Mouse (Mus musculus) spleen, adult 2 months (tissue): ENCODE measurements around the gene Gclm. TPM values are rescaled to one million over a fixed set of nuclear protein-coding genes. Genes with fewer than 3 reads are reported as not detected.
"Not testable (repeated sequence)": the region's sequence is repeated elsewhere in the genome, so short reads cannot be mapped to it uniquely, and the experiment has no call there.

Experiments used
- DNase-seq, 2 experiments: peaks; one replicate each; pipeline versions ENCODE4 v3.0.0 to v3.0.0-alpha.2; 2012 to 2021; ENCODE audit warnings: low spot score in 2 of 2, low read depth in 1 of 2
- H3K27ac ChIP-seq: fragments of 200-500 bp; 2 replicates; pipeline ENCODE4 v1.5.1; 2012; ENCODE audit warnings: low read length, inconsistent platforms; ENCODE audit not compliant: insufficient read depth
- H3K27me3 ChIP-seq: fragments of 200-500 bp; 2 replicates; pipeline ENCODE4 v1.6.1; 2012; ENCODE audit warnings: mild to moderate bottlenecking, moderate library complexity, low read length, inconsistent platforms; ENCODE audit not compliant: control insufficient read depth, insufficient read depth
- H3K36me3 ChIP-seq: fragments of 200-500 bp; 2 replicates; pipeline ENCODE4 v1.6.1; 2012; ENCODE audit warnings: mild to moderate bottlenecking, low read length, inconsistent platforms; ENCODE audit not compliant: control insufficient read depth, insufficient read depth
- H3K4me1 ChIP-seq: fragments of 200-500 bp; 2 replicates; pipeline ENCODE4 v1.6.1; 2011; ENCODE audit warnings: inconsistent platforms; ENCODE audit not compliant: control insufficient read depth, insufficient read depth, insufficient read length
- H3K4me3 ChIP-seq: fragments of 200-500 bp; 2 replicates; pipeline ENCODE4 v1.5.1; 2011; ENCODE audit warnings: mild to moderate bottlenecking, inconsistent platforms; ENCODE audit not compliant: insufficient read depth, insufficient read length; ENCODE audit errors: extremely low read depth
- CTCF ChIP-seq: fragments of 200-500 bp; IDR thresholded peaks from 2 replicates; pipeline ENCODE4 v1.5.1; 2011; ENCODE audit warnings: mild to moderate bottlenecking, inconsistent platforms; ENCODE audit not compliant: insufficient read depth, insufficient read length, insufficient replicate concordance; ENCODE audit errors: extremely low read depth
- POLR2A ChIP-seq: fragments of 200-500 bp; IDR thresholded peaks from 2 replicates; pipeline ENCODE4 v1.6.1; 2011; ENCODE audit warnings: low read depth, low read length, inconsistent platforms
- WGBS: fragments of 180-500 bp; shearing (Covaris S2); methylation state at CpG from one replicate; pipeline ENCODE4 v1.1.7; 2018; 5-methylcytosine and 5-hydroxymethylcytosine counted together
- polyA plus RNA-seq: library from polyadenylated mRNA; depleted of rRNA; stranded (reverse); fragments of >200 nt; gene quantifications from 2 replicates; pipeline ENCODE4 v1.2.3, GENCODE M21; 2012

Gene Gclm
- polyA plus RNA-seq, 1 experiment = 89.3 TPM

DNA sequence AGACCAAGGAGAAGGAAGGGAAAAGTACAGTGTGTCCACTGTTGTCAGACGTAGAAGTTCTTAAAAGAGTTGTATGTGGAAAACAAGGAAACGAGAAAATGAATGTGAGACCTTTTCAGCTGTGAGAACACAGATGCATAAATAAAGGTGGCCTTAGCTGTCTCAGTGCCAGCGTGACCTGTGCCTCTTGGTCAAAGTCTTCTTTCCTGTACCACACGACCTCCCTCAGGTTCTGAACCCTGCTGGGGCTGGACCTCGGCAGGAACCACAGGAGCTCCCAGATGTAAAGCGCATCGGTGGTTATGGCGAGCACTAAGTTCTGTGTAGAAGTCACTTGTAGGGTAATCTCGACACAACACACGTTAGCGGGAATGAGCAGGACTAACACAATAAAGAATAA is 35.8 kb upstream of the Gclm start:
- DNase-seq = no peak
- Histone ChIP-seq H3K27me3 (no peaks in the 10 kb centered on the region), H3K4me3 (no peak overlapping the region), H3K4me1 (peaks cover 2% of the 10 kb centered on the region; the same call in 1 of the 2 replicates), H3K27ac (no peak overlapping the region), H3K36me3 (no peaks in the 10 kb centered on the region)
- TF ChIP-seq CTCF (no peak), POLR2A (no peak)
- 80% methylated on average over 11 of the region's 11 CpGs for WGBS

DNA sequence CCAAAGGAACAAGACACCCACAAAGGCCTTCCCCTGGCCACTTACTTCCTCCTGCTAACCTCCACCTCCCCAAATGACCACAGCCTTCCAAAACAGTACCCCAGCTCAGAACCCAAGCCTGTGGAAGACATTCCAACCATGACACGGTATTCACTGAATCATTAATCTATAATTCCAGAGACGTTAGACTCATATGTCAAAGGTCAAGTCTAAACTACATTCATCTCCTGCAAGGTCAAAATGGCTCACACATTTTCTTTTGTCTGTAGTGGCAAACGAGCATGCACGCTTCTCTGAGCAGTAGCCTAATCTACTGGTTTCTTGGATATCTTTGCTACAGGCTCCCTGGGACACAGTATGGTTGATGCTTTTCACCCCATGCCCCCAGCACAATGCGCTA is 34.9 kb upstream of the Gclm start:
- Histone ChIP-seq H3K4me3 (no peak overlapping the region), H3K36me3 (no peaks in the 10 kb centered on the region), H3K4me1 (peaks cover 2% of the 10 kb centered on the region; the same call in 1 of the 2 replicates), H3K27ac (no peak overlapping the region), H3K27me3 (no peaks in the 10 kb centered on the region)
- WGBS = 89% methylated on average over 5 of the region's 5 CpGs
- no peak for TF ChIP-seq POLR2A
- TF ChIP-seq CTCF = no peak
- DNase-seq = no peak

DNA sequence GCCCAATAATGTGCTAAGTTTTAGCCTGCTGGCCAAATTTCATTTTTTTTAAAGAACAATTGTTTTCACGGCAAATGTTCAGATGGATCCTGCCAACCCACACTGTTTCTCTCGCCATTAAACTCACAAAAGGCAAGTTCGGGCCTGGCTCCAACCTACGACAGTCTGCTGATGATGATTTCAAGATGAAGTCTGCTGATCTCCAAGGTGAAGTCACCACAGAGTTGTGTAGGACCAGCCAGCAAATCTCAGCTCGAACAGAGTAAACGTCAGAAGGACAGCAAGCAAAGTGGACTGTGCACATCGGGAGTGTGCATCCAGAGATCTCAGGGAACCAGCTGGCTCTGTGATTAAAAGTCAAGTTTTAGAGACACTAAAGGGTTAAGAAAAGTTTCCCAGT is 34.5 kb upstream of the Gclm start:
- no peak for DNase-seq
- Histone ChIP-seq H3K27ac (no peak overlapping the region), H3K36me3 (no peaks in the 10 kb centered on the region), H3K4me3 (no peak overlapping the region), H3K27me3 (no peaks in the 10 kb centered on the region), H3K4me1 (peaks cover 2% of the 10 kb centered on the region; the same call in 1 of the 2 replicates)
- 92% methylated on average over 7 of the region's 7 CpGs for WGBS
- TF ChIP-seq POLR2A (no peak), CTCF (no peak)

DNA sequence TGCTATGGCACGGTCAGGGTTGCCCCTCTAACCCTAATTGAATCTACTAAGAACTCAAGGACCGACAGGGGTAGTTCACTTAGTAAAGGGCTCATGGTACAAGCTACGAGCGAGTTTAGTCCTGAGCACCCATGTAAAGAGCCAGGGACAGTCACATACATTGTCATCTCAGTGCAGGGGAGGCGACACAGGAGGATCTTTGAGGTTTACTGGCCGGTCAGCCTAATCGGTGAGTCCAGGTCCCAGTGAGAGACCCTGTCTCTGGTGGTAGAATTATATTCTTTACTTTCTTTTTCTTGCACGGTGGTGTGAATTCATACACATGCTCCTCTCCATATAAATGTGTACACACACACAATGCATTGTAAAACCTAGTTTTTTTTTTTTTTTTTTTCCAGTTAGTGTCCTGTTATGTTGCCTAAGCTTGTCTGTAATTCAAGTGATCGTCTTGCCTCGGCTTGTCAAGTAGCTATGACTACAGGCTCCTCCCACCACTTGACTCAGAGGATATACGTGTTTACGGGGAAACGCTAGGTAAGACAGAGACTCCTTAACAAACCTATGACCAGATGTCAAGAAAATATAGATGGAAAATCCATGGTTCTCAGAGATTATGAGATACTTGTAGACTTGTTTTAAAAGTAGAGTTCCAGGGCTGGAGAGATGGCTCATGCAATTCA is 33.8 kb upstream of the Gclm start:
- DNase-seq = no peak
- H3K27me3 ChIP-seq = no peaks in the 10 kb centered on the region
- peaks cover 2% of the 10 kb centered on the region; the same call in 1 of the 2 replicates for H3K4me1 ChIP-seq
- WGBS = 86% methylated on average over 13 of the region's 13 CpGs
- no peak overlapping the region for H3K27ac ChIP-seq
- no peak overlapping the region for H3K4me3 ChIP-seq
- H3K36me3 ChIP-seq = no peaks in the 10 kb centered on the region
- TF ChIP-seq POLR2A (no peak), CTCF (no peak)

DNA sequence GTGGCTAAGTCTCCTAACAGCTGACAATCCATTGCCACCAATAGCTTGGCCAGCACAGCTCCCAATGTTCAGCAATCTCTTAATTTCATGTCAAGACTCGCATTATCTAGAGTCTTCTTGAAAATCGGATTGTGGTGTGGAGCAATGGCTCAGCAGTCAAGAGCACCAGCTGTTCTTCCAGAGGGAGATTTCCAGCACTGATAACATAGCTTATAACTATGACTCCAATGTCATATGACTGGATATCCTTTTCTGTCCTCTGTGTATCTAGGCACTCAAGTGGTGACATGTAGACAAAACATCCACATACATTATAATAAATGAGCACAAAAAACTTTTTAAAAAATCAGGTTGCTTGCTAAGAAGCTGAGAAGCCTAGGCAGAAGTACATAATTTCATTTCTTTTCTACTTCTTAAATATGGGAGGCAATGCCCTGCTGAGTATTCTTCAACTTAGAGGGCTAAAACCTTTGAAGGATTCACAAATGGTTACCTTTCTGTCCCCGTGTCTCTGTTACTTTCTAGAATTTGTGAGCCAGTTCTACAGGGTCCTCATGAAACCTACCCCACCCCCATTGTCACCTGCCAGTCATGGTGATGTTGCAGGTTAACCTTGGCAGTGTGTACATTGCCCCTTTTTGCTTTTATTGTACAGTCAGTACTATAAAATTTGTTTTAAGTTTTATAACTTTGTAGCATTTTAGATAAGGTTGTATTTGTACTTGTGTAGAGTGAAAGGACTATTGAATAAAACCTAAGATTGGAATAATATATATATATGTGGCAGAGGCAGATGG is 23.9 kb upstream of the Gclm start:
- WGBS = 90% methylated on average over 3 of the region's 3 CpGs

DNA sequence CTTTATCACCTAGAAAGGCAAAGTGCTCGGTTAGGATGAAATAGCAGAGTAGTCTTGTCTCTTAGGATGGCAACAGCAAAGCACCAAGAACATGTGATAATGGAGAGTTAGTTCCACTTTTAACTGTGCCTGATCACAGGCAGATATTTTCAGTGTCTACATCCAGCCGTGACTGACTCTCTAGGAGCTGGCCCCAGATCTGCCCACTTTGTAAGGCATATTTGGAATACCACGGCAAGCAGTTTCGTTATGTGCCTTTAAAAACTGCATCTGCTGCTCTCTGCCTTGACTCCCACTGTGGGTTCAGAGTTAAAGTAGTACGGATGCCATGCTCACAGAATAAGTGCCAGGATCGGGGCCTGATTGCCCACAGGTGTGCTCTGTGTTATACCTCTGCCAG is 18.4 kb upstream of the Gclm start:
- H3K36me3 ChIP-seq, H3K27me3 ChIP-seq, H3K4me1 ChIP-seq, H3K27ac ChIP-seq, H3K4me3 ChIP-seq, DNase-seq: not testable (repeated sequence)
- 80% methylated on average over 6 of the region's 6 CpGs for WGBS

More for the DNA sequence above, 23.9 kb upstream of the Gclm start:
- Histone ChIP-seq H3K4me1 (no peaks in the 10 kb centered on the region), H3K27ac (no peak overlapping the region), H3K4me3 (no peak overlapping the region), H3K36me3 (no peaks in the 10 kb centered on the region), H3K27me3 (no peaks in the 10 kb centered on the region; the same call in 1 of the 2 replicates)
- TF ChIP-seq POLR2A (no peak), CTCF (no peak)
- DNase-seq = no peak

DNA sequence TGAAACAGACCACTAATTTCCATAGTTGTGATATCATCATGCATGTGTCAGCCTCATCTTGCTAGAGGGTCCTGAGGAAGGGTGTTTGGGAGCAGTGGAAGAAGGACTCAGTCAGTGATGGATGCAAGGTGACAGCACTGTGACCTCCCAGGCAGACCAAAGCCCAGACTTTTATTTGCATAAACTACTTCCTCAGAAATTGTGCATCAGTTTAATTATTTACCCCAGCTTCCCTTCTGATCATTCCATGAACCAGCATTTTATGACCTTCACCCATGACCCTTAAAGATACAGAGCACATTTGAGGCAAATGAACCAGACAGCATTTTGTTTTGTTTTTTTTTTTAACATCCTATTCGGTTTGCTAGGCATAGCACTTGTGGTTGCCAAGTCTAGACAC is 9.6 kb upstream of the Gclm start:
- H3K4me3 ChIP-seq = no peak overlapping the region
- no peaks in the 10 kb centered on the region for H3K4me1 ChIP-seq
- 28% methylated on average over 1 of the region's 1 CpGs for WGBS
- no peaks in the 10 kb centered on the region for H3K36me3 ChIP-seq
- no peak overlapping the region for H3K27ac ChIP-seq
- DNase-seq = no peak
- no peaks in the 10 kb centered on the region for H3K27me3 ChIP-seq
- no peak for TF ChIP-seq CTCF
- TF ChIP-seq POLR2A = no peak
